Mouse (Mus musculus) midbrain, embryonic 12.5 days (tissue): ENCODE results near the gene Tbc1d14. TPM values are rescaled to one million over a fixed set of nuclear protein-coding genes. Genes with fewer than 3 reads are reported as not detected.
A peak's percentile ranks its signal among the peaks of the same experiment; 100 is the strongest.

Experiments
- ATAC-seq: fragments of 200-750 bp; cut with Nextera tagmentation; 2 replicates; pipeline ENCODE4 v1.8.0; 2017; ENCODE audit warnings: low read depth, moderate TSS enrichment, moderate library complexity; ENCODE audit not compliant: low FRiP score
- H3K27ac ChIP-seq: fragments of 300-500 bp; sonication (generic); replicated peaks from 2 replicates; pipeline ENCODE4 v1.5.1; 2016; ENCODE audit warnings: mild to moderate bottlenecking
- H3K27me3 ChIP-seq: fragments of 300-500 bp; sonication (generic); 2 replicates; pipeline ENCODE4 v1.6.1; 2016; ENCODE audit warnings: mild to moderate bottlenecking
- H3K36me3 ChIP-seq: fragments of 300-500 bp; sonication (generic); 2 replicates; pipeline ENCODE4 v1.6.1; 2016
- H3K4me1 ChIP-seq: fragments of 300-500 bp; sonication (generic); 2 replicates; pipeline ENCODE4 v1.6.1; 2016
- H3K4me2 ChIP-seq: fragments of 300-500 bp; sonication (generic); replicated peaks from 2 replicates; pipeline ENCODE4 v1.6.1; 2016; ENCODE audit warnings: mild to moderate bottlenecking, moderate library complexity
- H3K4me3 ChIP-seq: fragments of 300-500 bp; sonication (generic); 2 replicates; pipeline ENCODE4 v1.5.1; 2016; ENCODE audit warnings: mild to moderate bottlenecking
- H3K9ac ChIP-seq: fragments of 300-500 bp; sonication (generic); replicated peaks from 2 replicates; pipeline ENCODE4 v1.6.1; 2016; ENCODE audit warnings: mild to moderate bottlenecking, moderate library complexity
- H3K9me3 ChIP-seq: fragments of 300-500 bp; sonication (generic); 2 replicates; pipeline ENCODE4 v1.6.1; 2016; ENCODE audit warnings: mild to moderate bottlenecking
- WGBS: fragments of 180-500 bp; shearing (Covaris S2); methylation state at CpG from one replicate; pipeline ENCODE4 v1.1.7; 2016; 5-methylcytosine and 5-hydroxymethylcytosine counted together
- polyA plus RNA-seq: library from polyadenylated mRNA; unstranded; fragments of >200 nt; fragmentation: Nextera tagmentation; extraction: Ambion mirVana; gene quantifications from 2 replicates; pipeline ENCODE4 v1.2.1, GENCODE M21; 2016

Gene Tbc1d14
- polyA plus RNA-seq, 1 experiment from 2014 or later, result 52.5 TPM

DNA sequence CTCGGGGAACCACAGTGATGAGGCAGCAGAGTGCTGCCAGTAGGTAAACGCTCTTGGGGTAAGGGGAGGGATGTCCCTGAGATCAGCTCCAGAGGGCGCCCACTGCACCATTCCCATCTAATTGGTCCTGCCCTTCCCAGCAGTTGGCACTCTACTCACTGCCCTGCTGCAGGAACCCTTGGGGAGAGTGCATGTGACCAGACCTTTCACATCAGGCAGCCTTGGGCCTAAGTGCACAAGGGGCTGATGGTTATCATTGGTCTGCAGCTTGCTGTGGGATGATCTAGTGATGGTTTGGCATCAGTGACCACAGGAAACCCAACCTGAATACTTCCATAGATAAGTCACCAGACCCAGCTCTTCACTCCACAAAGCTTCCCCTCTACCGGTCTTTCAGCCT is 4.6 kb upstream of the Tbc1d14 start:
- no peak overlapping the region for H3K4me3 ChIP-seq
- no peak overlapping the region for H3K27ac ChIP-seq
- no peaks in the 10 kb centered on the region for H3K9me3 ChIP-seq
- no peak overlapping the region for H3K4me2 ChIP-seq
- no peaks in the 10 kb centered on the region for H3K27me3 ChIP-seq
- peaks cover 41% of the 10 kb centered on the region for H3K36me3 ChIP-seq
- 35% methylated on average over 4 of the region's 4 CpGs for WGBS
- no peak for ATAC-seq
- H3K9ac ChIP-seq, result no peak overlapping the region
- H3K4me1 ChIP-seq, result no peaks in the 10 kb centered on the region

DNA sequence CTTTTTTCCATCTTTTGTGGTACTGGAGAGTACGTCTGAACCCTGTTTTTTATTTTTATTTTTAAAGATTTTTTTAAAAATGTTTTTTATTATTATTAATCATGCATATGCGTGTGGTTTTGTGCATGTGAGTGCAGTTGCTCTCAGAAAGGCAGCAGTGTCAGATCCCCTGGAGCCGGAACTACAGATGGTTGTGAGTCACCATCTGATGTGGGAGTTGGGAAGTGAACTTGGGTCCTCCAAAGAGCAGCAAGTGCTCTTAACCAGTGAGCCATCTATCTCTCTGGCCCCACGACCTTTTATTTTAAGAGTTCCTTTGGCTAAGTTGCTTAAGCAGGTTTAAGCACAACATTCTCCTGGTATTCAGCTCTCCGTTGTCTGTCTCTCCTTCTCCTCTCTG is 3.1 kb upstream of the Tbc1d14 start:
- H3K4me2 ChIP-seq, result no peak overlapping the region

DNA sequence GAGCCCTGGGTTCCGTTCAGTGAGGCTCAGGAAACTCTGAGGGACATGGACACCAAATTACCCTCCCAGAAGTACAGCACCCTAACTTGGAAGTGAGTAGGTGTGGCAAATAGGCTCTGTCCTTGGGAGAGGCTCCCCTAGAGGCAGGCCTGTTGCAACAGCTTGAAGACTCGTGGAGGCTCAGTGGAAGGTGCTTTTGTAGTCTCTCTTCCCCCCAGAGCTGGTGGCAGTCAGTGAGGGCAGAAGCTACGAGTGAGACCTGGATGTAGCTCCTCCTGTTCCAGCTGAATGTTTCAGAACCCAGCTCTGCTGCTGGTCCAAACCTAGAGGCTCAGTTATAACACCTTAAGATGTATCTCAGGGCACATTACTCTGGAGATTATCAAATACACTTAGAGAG is 2.0 kb upstream of the Tbc1d14 start:
- 34% methylated on average over 3 of the region's 3 CpGs for WGBS
- peaks cover 17% of the 10 kb centered on the region for H3K36me3 ChIP-seq
- no peak overlapping the region for H3K27ac ChIP-seq
- H3K27me3 ChIP-seq, result no peaks in the 10 kb centered on the region
- no peak for ATAC-seq
- H3K9me3 ChIP-seq, result no peaks in the 10 kb centered on the region
- H3K9ac ChIP-seq, result no peak overlapping the region
- no peak overlapping the region for H3K4me3 ChIP-seq
- no peak overlapping the region for H3K4me2 ChIP-seq
- no peaks in the 10 kb centered on the region for H3K4me1 ChIP-seq

More for the DNA sequence above, 3.1 kb upstream of the Tbc1d14 start:
- ATAC-seq, result no peak
- no peaks in the 10 kb centered on the region for H3K27me3 ChIP-seq
- no peaks in the 10 kb centered on the region for H3K9me3 ChIP-seq
- no peaks in the 10 kb centered on the region for H3K4me1 ChIP-seq
- H3K4me3 ChIP-seq, result no peak overlapping the region
- no peak overlapping the region for H3K9ac ChIP-seq
- no peak overlapping the region for H3K27ac ChIP-seq
- 74% methylated on average over 5 of the region's 5 CpGs for WGBS
- peaks cover 26% of the 10 kb centered on the region for H3K36me3 ChIP-seq

DNA sequence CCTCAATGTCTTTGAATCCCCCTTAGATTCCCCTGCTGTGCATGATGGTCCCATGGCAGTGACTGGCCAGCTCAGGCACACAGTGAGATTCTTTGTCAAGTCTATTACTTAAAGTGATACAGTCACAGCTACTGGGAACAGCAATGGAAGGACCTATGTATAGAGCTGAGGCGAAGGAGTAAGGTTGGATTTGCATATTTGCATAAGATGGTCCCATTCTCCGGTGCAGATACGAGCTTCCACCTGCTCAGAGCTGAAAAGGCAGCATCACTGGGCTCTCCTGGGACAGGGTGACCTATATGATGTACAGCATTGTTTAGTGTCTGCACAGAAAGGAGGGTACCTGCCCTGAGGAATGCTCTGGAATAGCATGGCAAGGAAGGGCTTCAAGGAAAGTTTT is 1.3 kb upstream of the Tbc1d14 start:
- H3K27me3 ChIP-seq, result no peaks in the 10 kb centered on the region
- ATAC-seq, result no peak
- 78% methylated on average over 3 of the region's 3 CpGs for WGBS

DNA sequence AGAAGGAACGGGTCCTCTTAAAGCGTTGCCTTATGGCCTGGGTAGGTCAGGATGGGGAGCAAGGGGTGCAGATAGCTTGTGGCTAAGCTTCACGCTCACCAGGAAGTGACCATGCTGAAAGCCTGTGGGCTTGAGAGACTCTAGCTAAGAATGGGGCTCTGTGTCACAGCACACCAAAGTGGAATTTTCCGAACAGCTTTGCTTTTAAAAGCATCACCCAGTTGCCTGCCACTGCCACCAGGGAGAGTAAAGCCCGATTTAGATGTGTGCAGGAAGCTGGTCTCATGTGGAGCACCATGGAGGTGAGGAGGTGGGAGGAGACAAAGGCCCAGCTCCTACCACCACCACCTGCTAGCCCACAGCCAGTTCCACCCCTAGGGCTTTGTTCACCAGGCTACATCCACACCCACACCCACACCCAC is 2.6 kb downstream of the Tbc1d14 start:
- Histone ChIP-seq H3K36me3 (no peaks in the 10 kb centered on the region), H3K27ac (no peak overlapping the region), H3K4me1 (no peaks in the 10 kb centered on the region), H3K27me3 (no peaks in the 10 kb centered on the region), H3K4me2 (no peak overlapping the region), H3K9me3 (no peaks in the 10 kb centered on the region), H3K4me3 (no peak overlapping the region), H3K9ac (no peak overlapping the region)
- no peak for ATAC-seq
- 68% methylated on average over 5 of the region's 5 CpGs for WGBS

More for the DNA sequence above, 1.3 kb upstream of the Tbc1d14 start:
- Histone ChIP-seq H3K4me3 (no peak overlapping the region), H3K9ac (no peak overlapping the region), H3K9me3 (no peaks in the 10 kb centered on the region), H3K4me2 (no peak overlapping the region), H3K27ac (no peak overlapping the region), H3K4me1 (no peaks in the 10 kb centered on the region), H3K36me3 (peaks cover 10% of the 10 kb centered on the region)

DNA sequence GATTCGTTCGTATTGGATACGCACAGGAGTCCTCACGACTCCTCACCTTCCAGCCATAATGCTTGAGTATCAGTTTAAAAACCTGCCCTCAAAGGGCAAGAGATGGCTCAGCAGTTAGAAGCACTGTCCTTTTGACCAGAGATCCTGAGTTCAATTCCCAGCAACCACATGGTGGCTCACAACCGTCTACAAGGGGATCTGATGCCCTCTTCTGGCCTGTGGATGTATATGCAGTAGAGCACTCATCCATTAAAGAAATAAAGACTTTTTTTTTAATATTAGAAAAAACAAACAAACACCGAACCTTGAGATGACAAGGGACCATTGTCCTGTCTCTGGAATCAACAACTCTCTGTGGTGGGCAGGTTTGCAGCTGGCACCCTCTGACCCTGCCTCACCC is 8.8 kb downstream of the Tbc1d14 start:
- H3K4me1 ChIP-seq, result peaks cover 13% of the 10 kb centered on the region; the same call in 1 of the 2 replicates
- WGBS, result 68% methylated on average over 6 of the region's 6 CpGs
- no peaks in the 10 kb centered on the region; the same call in 1 of the 2 replicates for H3K27me3 ChIP-seq
- no peak overlapping the region for H3K9ac ChIP-seq
- H3K4me2 ChIP-seq, result no peak overlapping the region
- H3K27ac ChIP-seq, result no peak overlapping the region
- no peaks in the 10 kb centered on the region for H3K9me3 ChIP-seq
- H3K36me3 ChIP-seq, result no peaks in the 10 kb centered on the region
- no peak overlapping the region for H3K4me3 ChIP-seq
- no peak for ATAC-seq

DNA sequence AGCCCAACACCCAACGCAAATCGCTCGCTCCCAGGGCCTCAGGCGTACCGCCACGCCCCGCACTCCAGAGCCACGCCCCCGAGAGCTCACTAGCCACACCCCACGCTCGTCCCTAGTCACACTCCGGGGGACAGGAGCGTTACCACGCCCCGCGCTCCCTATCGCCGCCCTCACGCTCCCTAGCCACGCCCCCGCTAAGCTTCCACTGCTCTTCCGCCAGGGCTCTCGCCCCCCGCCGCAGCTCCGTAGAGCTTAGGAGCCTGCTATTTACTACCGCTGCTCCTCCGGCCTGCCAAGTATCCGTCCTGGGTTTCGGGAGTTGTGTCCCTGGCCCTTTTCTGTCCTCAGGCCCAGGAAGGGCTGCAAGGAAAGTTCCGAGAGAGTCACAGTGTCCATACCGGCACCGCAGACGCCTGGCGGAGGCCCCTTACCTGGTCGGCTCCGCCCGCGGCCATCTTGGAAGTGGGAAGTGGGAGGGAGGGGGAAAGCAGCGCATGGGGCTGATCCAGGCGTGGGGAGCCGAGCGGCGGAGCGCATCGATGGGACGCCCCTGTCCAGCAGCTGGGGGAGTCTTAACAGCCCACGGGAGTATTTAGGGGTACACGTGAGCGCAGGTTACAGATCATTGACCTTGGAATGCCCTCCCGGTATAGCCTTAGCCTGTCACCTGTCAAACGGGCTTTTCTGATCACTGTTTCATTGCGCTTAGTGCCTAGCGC is 11.0 kb downstream of the Tbc1d14 start:
- Histone ChIP-seq H3K4me2 (peak overlapping the region; percentile 79), H3K9me3 (no peaks in the 10 kb centered on the region), H3K27me3 (no peaks in the 10 kb centered on the region; the same call in 1 of the 2 replicates), H3K36me3 (no peaks in the 10 kb centered on the region), H3K4me1 (peaks cover 13% of the 10 kb centered on the region; the same call in 1 of the 2 replicates), H3K27ac (peak overlapping the region; percentile 91), H3K4me3 (peak overlapping the region; percentile 76), H3K9ac (peak overlapping the region; percentile 60)
- 3% methylated on average over 50 of the region's 54 CpGs for WGBS
- peak; percentile 96 for ATAC-seq

DNA sequence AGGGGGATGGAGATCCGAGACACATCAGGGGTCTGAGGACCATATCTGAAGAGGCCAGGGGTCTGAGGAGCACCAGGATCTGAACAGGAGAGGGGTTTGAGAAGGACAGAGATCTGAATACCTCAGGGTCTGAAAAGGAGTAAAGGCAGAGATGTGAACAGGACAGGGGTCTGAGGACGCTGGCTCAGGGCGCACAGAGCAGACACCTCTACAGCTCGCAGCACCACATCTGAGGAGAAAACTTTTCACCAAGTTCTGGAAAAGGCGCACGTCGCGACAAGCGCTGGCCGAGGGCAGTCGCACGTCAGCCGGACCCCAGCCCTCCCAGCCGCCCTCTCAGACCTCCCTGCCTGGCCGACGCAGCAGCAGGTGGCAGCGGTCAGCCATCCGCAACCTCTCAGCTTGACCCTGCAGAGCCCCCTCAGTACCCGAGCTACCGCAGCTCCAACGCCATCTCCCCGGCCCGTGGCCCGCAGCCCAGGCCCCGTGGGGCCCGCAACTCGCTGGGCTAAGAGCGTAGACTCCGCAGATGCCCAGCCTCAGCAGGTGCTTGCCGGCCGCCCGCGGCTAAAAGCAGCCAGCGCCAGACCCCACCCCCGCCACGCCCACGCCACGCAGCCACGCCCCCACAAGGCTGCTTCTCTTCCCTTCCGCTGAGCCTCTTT is 11.7 kb downstream of the Tbc1d14 start:
- ATAC-seq, result no peak; the same call in 1 of the 2 replicates
- H3K27ac ChIP-seq, result peak overlapping the region; percentile 91

DNA sequence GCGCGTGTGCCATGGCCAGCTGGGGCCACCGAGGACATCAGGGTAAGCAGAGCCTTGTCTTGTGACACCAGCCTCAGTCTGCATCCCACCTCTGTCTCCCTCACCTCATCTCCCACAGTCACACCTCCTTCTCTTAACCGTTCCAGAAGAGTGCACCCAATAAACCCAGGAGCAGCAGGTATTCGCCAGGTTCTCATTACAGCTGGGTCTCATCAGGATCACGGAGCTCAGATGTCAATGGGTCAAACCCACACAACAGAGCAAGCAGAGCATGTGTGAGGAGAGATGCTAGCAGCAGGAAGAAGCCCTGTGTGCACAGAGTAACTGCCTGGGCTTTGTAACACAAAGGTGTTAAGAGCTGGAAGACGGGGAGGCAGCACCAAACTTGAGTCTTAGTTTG is 13.1 kb downstream of the Tbc1d14 start:
- Histone ChIP-seq H3K4me2 (no peak overlapping the region), H3K27ac (no peak overlapping the region), H3K36me3 (no peaks in the 10 kb centered on the region), H3K9me3 (no peaks in the 10 kb centered on the region), H3K27me3 (no peaks in the 10 kb centered on the region; the same call in 1 of the 2 replicates), H3K4me1 (peaks cover 13% of the 10 kb centered on the region; the same call in 1 of the 2 replicates), H3K4me3 (no peak overlapping the region), H3K9ac (0 out of 2 replicates have a peak overlapping the region, but pooled peaks have one; percentile 21)
- 83% methylated on average over 7 of the region's 7 CpGs for WGBS
- ATAC-seq, result no peak

More for the DNA sequence above, 11.7 kb downstream of the Tbc1d14 start:
- H3K4me2 ChIP-seq, result peak overlapping the region; percentile 79
- no peaks in the 10 kb centered on the region for H3K36me3 ChIP-seq
- H3K4me3 ChIP-seq, result peak overlapping the region; percentile 76
- under 1% methylated on average over 40 of the region's 40 CpGs for WGBS
- peak overlapping the region; percentile 54 for H3K9ac ChIP-seq
- peaks cover 13% of the 10 kb centered on the region; the same call in 1 of the 2 replicates for H3K4me1 ChIP-seq
- H3K27me3 ChIP-seq, result no peaks in the 10 kb centered on the region; the same call in 1 of the 2 replicates
- no peaks in the 10 kb centered on the region for H3K9me3 ChIP-seq

DNA sequence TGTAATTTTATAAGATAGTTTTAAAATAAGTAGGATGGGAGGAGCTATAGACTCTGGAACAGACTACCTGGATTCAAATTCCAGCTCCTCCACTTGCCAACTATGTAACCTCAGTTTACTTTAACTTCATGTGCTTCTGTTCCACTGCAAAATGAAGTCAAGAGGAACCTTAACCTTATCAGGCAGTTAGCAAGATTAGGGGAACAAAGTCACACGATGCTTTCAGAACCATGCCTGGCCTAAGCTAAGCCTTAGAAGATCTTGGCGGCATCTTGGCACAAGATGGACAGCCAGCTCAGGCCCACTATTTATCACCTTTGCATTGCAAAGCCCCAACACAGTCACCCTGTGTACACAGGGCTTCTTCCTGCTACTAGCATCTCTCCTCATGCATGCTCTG is 14.1 kb downstream of the Tbc1d14 start:
- H3K27me3 ChIP-seq, result no peaks in the 10 kb centered on the region; the same call in 1 of the 2 replicates
- no peak for ATAC-seq
- H3K9ac ChIP-seq, result no peak overlapping the region
- no peak overlapping the region for H3K4me2 ChIP-seq
- H3K4me3 ChIP-seq, result no peak overlapping the region
- H3K36me3 ChIP-seq, result no peaks in the 10 kb centered on the region
- H3K4me1 ChIP-seq, result peaks cover 13% of the 10 kb centered on the region; the same call in 1 of the 2 replicates
- H3K27ac ChIP-seq, result no peak overlapping the region
- no peaks in the 10 kb centered on the region for H3K9me3 ChIP-seq
- WGBS, result 85% methylated on average over 2 of the region's 2 CpGs

DNA sequence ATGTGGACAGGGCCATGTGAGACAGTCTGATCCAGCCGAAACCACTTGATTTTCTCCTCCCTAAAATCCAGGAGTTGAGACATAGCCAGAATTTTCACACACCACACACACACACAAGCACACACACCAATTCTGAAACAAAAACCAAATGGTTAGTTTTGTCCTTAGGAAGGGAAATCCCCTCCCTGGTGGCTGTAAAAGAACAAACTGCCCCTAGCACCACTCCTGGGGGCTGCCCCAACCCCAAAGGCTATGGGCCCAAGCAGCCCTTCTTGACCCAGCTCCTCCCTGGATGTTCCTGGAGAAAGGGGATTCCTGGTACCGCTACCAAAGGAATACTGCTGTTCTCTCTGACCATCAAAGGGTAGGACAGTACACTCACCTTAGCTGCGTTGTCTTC is 16.6 kb downstream of the Tbc1d14 start:
- 90% methylated on average over 3 of the region's 3 CpGs for WGBS
- H3K9me3 ChIP-seq, result no peaks in the 10 kb centered on the region
- H3K36me3 ChIP-seq, result peaks cover under 1% of the 10 kb centered on the region; the same call in 1 of the 2 replicates
- ATAC-seq, result no peak
- peaks cover 8% of the 10 kb centered on the region; the same call in 1 of the 2 replicates for H3K4me1 ChIP-seq
- no peak overlapping the region for H3K4me3 ChIP-seq
- H3K27me3 ChIP-seq, result no peaks in the 10 kb centered on the region; the same call in 1 of the 2 replicates
- no peak overlapping the region for H3K4me2 ChIP-seq
- no peak overlapping the region for H3K27ac ChIP-seq
- H3K9ac ChIP-seq, result no peak overlapping the region

DNA sequence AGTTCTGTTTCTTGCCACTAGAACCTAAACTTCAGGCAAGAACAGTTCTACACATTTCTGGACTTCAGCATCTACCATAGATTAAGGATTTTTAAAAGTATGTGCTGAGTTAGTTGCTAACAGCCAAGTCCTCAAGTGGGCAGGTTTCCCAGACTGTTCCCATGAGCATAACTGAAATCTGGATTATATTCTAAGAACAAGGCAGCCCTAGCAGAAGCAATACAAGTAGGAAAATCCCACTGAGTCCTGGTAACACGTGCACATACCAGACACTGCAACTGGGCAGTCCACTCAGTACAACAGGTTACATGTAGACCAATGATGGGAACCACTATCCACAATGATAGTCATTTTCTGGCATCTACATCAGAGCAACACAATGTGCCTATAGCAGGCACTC is 17.3 kb downstream of the Tbc1d14 start:
- H3K4me1 ChIP-seq, result 0 out of 2 replicates have a peak, but pooled peaks cover 2% of the 10 kb centered on the region
- H3K4me2 ChIP-seq, result no peak overlapping the region
- H3K36me3 ChIP-seq, result peaks cover 7% of the 10 kb centered on the region; the same call in 1 of the 2 replicates
- H3K27me3 ChIP-seq, result no peaks in the 10 kb centered on the region; the same call in 1 of the 2 replicates
- no peak overlapping the region for H3K9ac ChIP-seq
- ATAC-seq, result no peak
- no peak overlapping the region for H3K27ac ChIP-seq
- 78% methylated on average over 1 of the region's 1 CpGs for WGBS
- H3K4me3 ChIP-seq, result no peak overlapping the region
- no peaks in the 10 kb centered on the region for H3K9me3 ChIP-seq
